Mouse (Mus musculus) lung, adult 18-20 months (tissue): Measurements from ENCODE around the gene Mrap.

Experiments
- DNase-seq, 2 experiments: peaks; one replicate each; pipeline ENCODE4 v3.0.0; 2022; ENCODE audit warnings: mixed read lengths in 2 of 2

Mrap gene

GRCm38 (mm10) chr16:90738092-90738956 lies at the start of gene Mrap:
Mrap (plus strand) TSS chr16:90738207.
- DNase-seq, result peak; percentile 34 to 42

GRCm38 (mm10) chr16:90692704-90693385 lies 45.2 kb upstream of the Mrap start:
- DNase-seq, result no peak

- no peak for DNase-seq
These were observed 44.4 kb upstream of the Mrap start for GRCm38 (mm10) chr16:90693625-90694024.

GRCm38 (mm10) chr16:90694719-90695118 lies 43.3 kb upstream of the Mrap start:
- DNase-seq, result peak in 1 of 2 experiments; percentile 54

- DNase-seq, result no peak
These were observed 42.9 kb upstream of the Mrap start for GRCm38 (mm10) chr16:90695121-90695520.

- no peak for DNase-seq
These were observed 41.7 kb upstream of the Mrap start for GRCm38 (mm10) chr16:90696306-90696705.

- DNase-seq, result no peak
These were observed 38.6 kb upstream of the Mrap start for GRCm38 (mm10) chr16:90699390-90699789.

GRCm38 (mm10) chr16:90701541-90701940 lies 36.5 kb upstream of the Mrap start:
- DNase-seq, result no peak

GRCm38 (mm10) chr16:90703646-90704045 lies 34.4 kb upstream of the Mrap start:
- DNase-seq, result no peak

GRCm38 (mm10) chr16:90704161-90704825 lies 33.7 kb upstream of the Mrap start:
- peak in 1 of 2 experiments; percentile 21 for DNase-seq

GRCm38 (mm10) chr16:90706279-90706678 lies 31.7 kb upstream of the Mrap start:
- no peak for DNase-seq

GRCm38 (mm10) chr16:90709711-90710289 lies 28.2 kb upstream of the Mrap start:
- peak; percentile 59 to 70 for DNase-seq

GRCm38 (mm10) chr16:90710313-90710712 lies 27.7 kb upstream of the Mrap start:
- no peak for DNase-seq

GRCm38 (mm10) chr16:90724051-90724450 lies 14.0 kb upstream of the Mrap start:
- DNase-seq, result no peak

GRCm38 (mm10) chr16:90726600-90727227 lies 11.3 kb upstream of the Mrap start:
- DNase-seq, result no peak

GRCm38 (mm10) chr16:90727233-90728115 lies 10.5 kb upstream of the Mrap start, which contains the start of gene Mis18a:
Mis18a (minus strand) TSS chr16:90727404.
- peak; percentile 93 to 96 for DNase-seq

- DNase-seq, result no peak
These were observed 2.4 kb upstream of the Mrap start for GRCm38 (mm10) chr16:90735611-90736010.

GRCm38 (mm10) chr16:90736672-90737270 lies 1.2 kb upstream of the Mrap start:
- DNase-seq, result no peak

- no peak for DNase-seq
These were observed 9.1 kb downstream of the Mrap start for GRCm38 (mm10) chr16:90747143-90747542.

- no peak for DNase-seq
These were observed 10.2 kb downstream of the Mrap start for GRCm38 (mm10) chr16:90748169-90748568.

GRCm38 (mm10) chr16:90753386-90753941 lies 15.5 kb downstream of the Mrap start:
- DNase-seq, result no peak
